Mouse (Mus musculus) liver, postnatal 0 days (tissue): ENCODE results near the gene B3glct. TPM values are rescaled to one million over a fixed set of nuclear protein-coding genes. Genes with fewer than 3 reads are reported as not detected.
A peak's percentile ranks its signal among the peaks of the same experiment; 100 is the strongest.

Source experiments
- ATAC-seq: fragments of 200-750 bp; cut with Nextera tagmentation; 2 replicates; pipeline ENCODE4 v1.8.0; 2017; ENCODE audit warnings: mild to moderate bottlenecking, moderate library complexity
- DNase-seq: peaks from one replicate; pipeline ENCODE4 v3.0.0-alpha.2; 2016
- H3K27ac ChIP-seq: fragments of 300-500 bp; sonication (generic); 2 replicates; pipeline ENCODE4 v1.5.1; 2014; ENCODE audit warnings: antibody characterized with exemption, moderate library complexity, mild to moderate bottlenecking, low read depth
- H3K27me3 ChIP-seq: fragments of 300-500 bp; sonication (generic); 2 replicates; pipeline ENCODE4 v1.6.1; 2014; ENCODE audit warnings: low read length, control low read depth, mixed read lengths; ENCODE audit not compliant: insufficient read depth
- H3K36me3 ChIP-seq: fragments of 300-500 bp; sonication (generic); replicated peaks from 2 replicates; pipeline ENCODE4 v1.6.1; 2014; ENCODE audit warnings: mild to moderate bottlenecking, control low read depth, low read length, moderate library complexity, mixed read lengths; ENCODE audit not compliant: insufficient read depth
- H3K4me1 ChIP-seq: fragments of 300-500 bp; sonication (generic); 2 replicates; pipeline ENCODE4 v1.6.1; 2014; ENCODE audit warnings: antibody characterized with exemption, mild to moderate bottlenecking, control low read depth; ENCODE audit not compliant: insufficient read depth
- H3K4me2 ChIP-seq: fragments of 300-500 bp; sonication (generic); 2 replicates; pipeline ENCODE4 v1.6.1; 2014; ENCODE audit warnings: low read depth, mild to moderate bottlenecking, low read length, moderate library complexity, mixed read lengths
- H3K4me3 ChIP-seq: fragments of 300-500 bp; sonication (generic); 2 replicates; pipeline ENCODE4 v1.5.1; 2014; ENCODE audit warnings: low read depth, low read length
- H3K9ac ChIP-seq: fragments of 300-500 bp; sonication (generic); replicated peaks from 2 replicates; pipeline ENCODE4 v1.6.1; 2014; ENCODE audit warnings: mild to moderate bottlenecking, moderate library complexity
- H3K9me3 ChIP-seq: fragments of 300-500 bp; sonication (generic); 2 replicates; pipeline ENCODE4 v1.6.1; 2016; ENCODE audit warnings: mild to moderate bottlenecking, control low read depth, low read length, mixed read lengths
- CTCF ChIP-seq: sonication (generic); IDR thresholded peaks from 2 replicates; pipeline ENCODE4 v1.5.1; 2016; ENCODE audit warnings: antibody characterized with exemption, low read depth
- EP300 ChIP-seq: IDR thresholded peaks from 2 replicates; pipeline ENCODE4 v1.6.1; 2016; ENCODE audit warnings: antibody characterized with exemption, low read depth, mild to moderate bottlenecking
- WGBS: fragments of 180-500 bp; shearing (Covaris S2); extraction: QIAGEN DNeasy Blood & Tissue Kit; methylation state at CpG from one replicate; pipeline ENCODE4 v1.1.7; 2014; ENCODE audit not compliant: insufficient replicate concordance; 5-methylcytosine and 5-hydroxymethylcytosine counted together
- polyA plus RNA-seq: library from polyadenylated mRNA; unstranded; fragments of >200 nt; fragmentation: Nextera tagmentation; extraction: Ambion mirVana; gene quantifications from 2 replicates; pipeline ENCODE4 v1.2.1, GENCODE M21; 2015

Gene B3glct
- polyA plus RNA-seq, 1 experiment from 2014 or later: 2.5 TPM

GRCm38 (mm10) chr5:149748640-149749580, 70.9 kb downstream of the B3glct start:
- H3K9me3 ChIP-seq: 0 out of 2 replicates have a peak, but pooled peaks cover 2% of the 10 kb centered on the region
- DNase-seq (no peak), ATAC-seq (no peak)
- no peak overlapping the region for H3K4me3 ChIP-seq
- H3K4me1 ChIP-seq: no peaks in the 10 kb centered on the region
- no peak overlapping the region for H3K27ac ChIP-seq
- H3K9ac ChIP-seq: no peak overlapping the region
- H3K4me2 ChIP-seq: no peak overlapping the region
- H3K27me3 ChIP-seq: no peaks in the 10 kb centered on the region
- 89% methylated on average over 27 of the region's 27 CpGs for WGBS
- TF ChIP-seq CTCF (peak; percentile 34), EP300 (no peak)
- no peaks in the 10 kb centered on the region for H3K36me3 ChIP-seq

- H3K4me3 ChIP-seq: no peak overlapping the region
- H3K27me3 ChIP-seq: no peaks in the 10 kb centered on the region
- H3K4me2 ChIP-seq: no peak overlapping the region
- 0 out of 2 replicates have a peak, but pooled peaks cover 2% of the 10 kb centered on the region for H3K9me3 ChIP-seq
- ATAC-seq (no peak), DNase-seq (no peak)
- no peak overlapping the region for H3K27ac ChIP-seq
- H3K4me1 ChIP-seq: no peaks in the 10 kb centered on the region
- 70% methylated on average over 5 of the region's 5 CpGs for WGBS
- no peak for TF ChIP-seq EP300
- TF ChIP-seq CTCF: no peak
- no peak overlapping the region for H3K9ac ChIP-seq
- H3K36me3 ChIP-seq: no peaks in the 10 kb centered on the region
These were observed 73.8 kb downstream of the B3glct start for GRCm38 (mm10) chr5:149751861-149752260.

GRCm38 (mm10) chr5:149753073-149753472, 75.0 kb downstream of the B3glct start:
- 78% methylated on average over 3 of the region's 3 CpGs for WGBS

GRCm38 (mm10) chr5:149767116-149767515, 89.1 kb downstream of the B3glct start:
- no peak for ATAC-seq

More at GRCm38 (mm10) chr5:149753073-149753472, 75.0 kb downstream of the B3glct start:
- no peak overlapping the region for H3K4me2 ChIP-seq
- no peaks in the 10 kb centered on the region for H3K27me3 ChIP-seq
- no peak for TF ChIP-seq CTCF
- TF ChIP-seq EP300: no peak
- H3K4me3 ChIP-seq: no peak overlapping the region
- no peaks in the 10 kb centered on the region for H3K9me3 ChIP-seq
- no peaks in the 10 kb centered on the region for H3K4me1 ChIP-seq
- ATAC-seq: no peak
- no peaks in the 10 kb centered on the region for H3K36me3 ChIP-seq
- no peak overlapping the region for H3K9ac ChIP-seq
- no peak for DNase-seq
- H3K27ac ChIP-seq: no peak overlapping the region

GRCm38 (mm10) chr5:149767651-149768301, 89.7 kb downstream of the B3glct start:
- H3K4me3 ChIP-seq: no peak overlapping the region
- 73% methylated on average over 5 of the region's 5 CpGs for WGBS
- H3K4me1 ChIP-seq: no peaks in the 10 kb centered on the region
- no peaks in the 10 kb centered on the region for H3K9me3 ChIP-seq
- no peak overlapping the region for H3K4me2 ChIP-seq
- H3K27ac ChIP-seq: no peak overlapping the region
- DNase-seq (no peak), ATAC-seq (no peak)
- H3K36me3 ChIP-seq: no peaks in the 10 kb centered on the region
- H3K27me3 ChIP-seq: no peaks in the 10 kb centered on the region
- TF ChIP-seq EP300: no peak
- TF ChIP-seq CTCF: no peak
- H3K9ac ChIP-seq: no peak overlapping the region

More at GRCm38 (mm10) chr5:149767116-149767515, 89.1 kb downstream of the B3glct start:
- Histone ChIP-seq H3K4me1 (no peaks in the 10 kb centered on the region), H3K9me3 (no peaks in the 10 kb centered on the region), H3K27me3 (no peaks in the 10 kb centered on the region), H3K4me2 (no peak overlapping the region), H3K9ac (no peak overlapping the region), H3K4me3 (no peak overlapping the region), H3K27ac (no peak overlapping the region), H3K36me3 (no peaks in the 10 kb centered on the region)
- TF ChIP-seq EP300 (no peak), CTCF (no peak)
- no peak for DNase-seq
- WGBS: 67% methylated on average over 8 of the region's 8 CpGs

- Histone ChIP-seq H3K27ac (no peak overlapping the region), H3K27me3 (no peaks in the 10 kb centered on the region), H3K9me3 (no peaks in the 10 kb centered on the region), H3K36me3 (no peaks in the 10 kb centered on the region), H3K4me3 (no peak overlapping the region), H3K4me1 (no peaks in the 10 kb centered on the region), H3K4me2 (no peak overlapping the region), H3K9ac (no peak overlapping the region)
- no peak for DNase-seq
- 89% methylated on average over 8 of the region's 8 CpGs for WGBS
- ATAC-seq: no peak
- TF ChIP-seq EP300: no peak
- no peak for TF ChIP-seq CTCF
These were observed 91.6 kb downstream of the B3glct start for GRCm38 (mm10) chr5:149769666-149770065.
